Comparison of ENCODE assay signal across 17 mouse cellular contexts in genomic region chr8:125716613-125717012, GRCm38 (mm10). TPM values are rescaled to one million over a fixed set of nuclear protein-coding genes. Genes with fewer than 3 reads are reported as not detected.
A peak's percentile ranks its signal among the peaks of the same experiment; 100 is the strongest.
DNase-seq lines count a peak whose midpoint lies in the region; ATAC-seq lines count a peak whose summit lies in the region.
"Had no signal": no experiment of that assay in that cellular context is flagged by ENCODE, and none has a peak within 500 bp of the region (broad histone marks: within the 10 kb centered on the region; RNA-seq: fewer than 3 reads in every experiment).

No protein-coding gene starts in this region.

- no peaks in the 10 kb centered on the region for H3K9me3 ChIP-seq in hindbrain, embryonic 12.5 days (replicated peaks)
- no peaks in the 10 kb centered on the region; the same call in 1 of the 2 replicates for H3K9me3 ChIP-seq in hindbrain, embryonic 14.5 days (ENCODE audit: control insufficient read depth, low read length)
- H3K9me3 ChIP-seq in kidney, embryonic 14.5 days (ENCODE audit: control insufficient read depth, low read length) = no peaks in the 10 kb centered on the region
- H3K9me3 ChIP-seq in midbrain, embryonic 14.5 days (ENCODE audit: control insufficient read depth, low read length) = no peaks in the 10 kb centered on the region
- H3K9me3 ChIP-seq: embryonic facial prominence, embryonic 15.5 days; forebrain, embryonic 12.5 days; neural tube, embryonic 12.5 days had no signal

- H3K27ac ChIP-seq in hindbrain, embryonic 12.5 days = 0 out of 2 replicates have a peak overlapping the region, but pooled peaks have one; percentile 8
- H3K27ac ChIP-seq in hindbrain, embryonic 14.5 days = no peak overlapping the region; the same call in 1 of the 2 replicates
- H3K27ac ChIP-seq in kidney, embryonic 14.5 days (ENCODE audit: low read depth, low read length) = no peak overlapping the region
- H3K27ac ChIP-seq in midbrain, embryonic 14.5 days (replicated peaks; ENCODE audit: low read depth, low read length) = no peak overlapping the region
- H3K27ac ChIP-seq: embryonic facial prominence, embryonic 15.5 days; forebrain, embryonic 12.5 days; neural tube, embryonic 12.5 days had no signal

- no peak for DNase-seq in hindbrain, embryonic 14.5 days (ENCODE audit: low spot score)
- DNase-seq in embryo, embryonic 11 days = peak; percentile 27
- DNase-seq in midbrain, embryonic 14.5 days = peak; percentile 33
- no peak for DNase-seq in ovary, postnatal 10 days (ENCODE audit: low spot score)
- DNase-seq in left cerebral cortex, adult 9 months (ENCODE audit: low spot score in 2 of 2) = no peak
- DNase-seq: adrenal gland, postnatal 10 days; B cell, adult 2 months; cerebellum, postnatal 36 days; liver; lung, adult 2 months; thymus, postnatal 36 days had no signal

- ATAC-seq in hindbrain, embryonic 12.5 days (ENCODE audit: low FRiP score) = no peak
- ATAC-seq in hindbrain, embryonic 14.5 days (ENCODE audit: low FRiP score) = no peak; the same call in 1 of the 2 replicates
- ATAC-seq in kidney, embryonic 14.5 days (ENCODE audit: low FRiP score, low TSS enrichment) = peak; percentile 70; the same call in 1 of the 2 replicates
- ATAC-seq in midbrain, embryonic 14.5 days (ENCODE audit: low FRiP score, low TSS enrichment) = no peak

- H3K4me2 ChIP-seq in hindbrain, embryonic 12.5 days (replicated peaks) = no peak overlapping the region
- no peak overlapping the region for H3K4me2 ChIP-seq in hindbrain, embryonic 14.5 days (replicated peaks)
- H3K4me2 ChIP-seq in kidney, embryonic 14.5 days (replicated peaks; ENCODE audit: low read depth, low read length) = no peak overlapping the region
- no peak overlapping the region for H3K4me2 ChIP-seq in midbrain, embryonic 14.5 days (ENCODE audit: low read length)
- H3K4me2 ChIP-seq: embryonic facial prominence, embryonic 15.5 days; forebrain, embryonic 12.5 days; neural tube, embryonic 12.5 days had no signal

- WGBS in hindbrain, embryonic 12.5 days = 30% methylated on average over 7 of the region's 7 CpGs
- WGBS in hindbrain, embryonic 14.5 days = 18% methylated on average over 7 of the region's 7 CpGs
- 14% methylated on average over 7 of the region's 7 CpGs for WGBS in kidney, embryonic 14.5 days
- 11% methylated on average over 7 of the region's 7 CpGs for whole genome bisulfite sequencing in midbrain, embryonic 14.5 days

- no peak overlapping the region for H3K4me3 ChIP-seq in hindbrain, embryonic 12.5 days
- H3K4me3 ChIP-seq in hindbrain, embryonic 14.5 days (replicated peaks; ENCODE audit: low read length) = no peak overlapping the region
- H3K4me3 ChIP-seq in kidney, embryonic 14.5 days (ENCODE audit: low read length) = no peak overlapping the region
- H3K4me3 ChIP-seq in midbrain, embryonic 14.5 days (replicated peaks; ENCODE audit: low read depth, low read length) = no peak overlapping the region
- H3K4me3 ChIP-seq: embryonic facial prominence, embryonic 15.5 days; forebrain, embryonic 12.5 days; megakaryocyte, embryonic 14.5 days; neural tube, embryonic 12.5 days had no signal

- H3K27me3 ChIP-seq in hindbrain, embryonic 12.5 days = no peaks in the 10 kb centered on the region; the same call in 1 of the 2 replicates
- H3K27me3 ChIP-seq in hindbrain, embryonic 14.5 days (ENCODE audit: control insufficient read depth, insufficient read depth, low read length) = no peaks in the 10 kb centered on the region
- H3K27me3 ChIP-seq in kidney, embryonic 14.5 days (ENCODE audit: control insufficient read depth, insufficient read depth, low read length) = no peaks in the 10 kb centered on the region
- no peaks in the 10 kb centered on the region for H3K27me3 ChIP-seq in midbrain, embryonic 14.5 days (ENCODE audit: control insufficient read depth, insufficient read depth, low read length)
- H3K27me3 ChIP-seq: embryonic facial prominence, embryonic 15.5 days; forebrain, embryonic 12.5 days; neural tube, embryonic 12.5 days had no signal

- H3K36me3 ChIP-seq in hindbrain, embryonic 12.5 days = no peaks in the 10 kb centered on the region
- no peaks in the 10 kb centered on the region for H3K36me3 ChIP-seq in hindbrain, embryonic 14.5 days (replicated peaks; ENCODE audit: control insufficient read depth, insufficient read depth)
- H3K36me3 ChIP-seq in kidney, embryonic 14.5 days (ENCODE audit: control insufficient read depth, insufficient read depth, low read length) = no peaks in the 10 kb centered on the region
- no peaks in the 10 kb centered on the region for H3K36me3 ChIP-seq in midbrain, embryonic 14.5 days (ENCODE audit: control insufficient read depth, insufficient read depth, low read length)
- H3K36me3 ChIP-seq: embryonic facial prominence, embryonic 15.5 days; forebrain, embryonic 12.5 days; neural tube, embryonic 12.5 days had no signal

- H3K4me1 ChIP-seq in hindbrain, embryonic 12.5 days = peaks cover 18% of the 10 kb centered on the region
- peaks cover 11% of the 10 kb centered on the region; the same call in 1 of the 2 replicates for H3K4me1 ChIP-seq in hindbrain, embryonic 14.5 days (replicated peaks; ENCODE audit: control insufficient read depth, insufficient read depth, low read length)
- H3K4me1 ChIP-seq in kidney, embryonic 14.5 days (ENCODE audit: control insufficient read depth, insufficient read depth, low read length) = peaks cover 11% of the 10 kb centered on the region; the same call in 1 of the 2 replicates
- peaks cover 5% of the 10 kb centered on the region; the same call in 1 of the 2 replicates for H3K4me1 ChIP-seq in midbrain, embryonic 14.5 days (ENCODE audit: control insufficient read depth, insufficient read depth, low read length)
- H3K4me1 ChIP-seq: embryonic facial prominence, embryonic 15.5 days; megakaryocyte, embryonic 14.5 days had no signal

- no peak overlapping the region for H3K9ac ChIP-seq in hindbrain, embryonic 12.5 days
- no peak overlapping the region for H3K9ac ChIP-seq in hindbrain, embryonic 14.5 days
- no peak overlapping the region for H3K9ac ChIP-seq in kidney, embryonic 14.5 days (ENCODE audit: low read depth, low read length)
- no peak overlapping the region for H3K9ac ChIP-seq in midbrain, embryonic 14.5 days (replicated peaks; ENCODE audit: low read length)
- H3K9ac ChIP-seq: embryonic facial prominence, embryonic 15.5 days; forebrain, embryonic 12.5 days; neural tube, embryonic 12.5 days had no signal

RNA-seq across cellular contexts. Expression of gene Ntpcr, which starts 13.2 kb away (rescaled TPM):
- 19.8 and 24.1 TPM in 2 replicates for polyA plus RNA-seq in hindbrain, embryonic 12.5 days (2016; fragmentation: Nextera tagmentation; extraction: Ambion mirVana)
- polyA plus RNA-seq in hindbrain, embryonic 14.5 days (2014; fragmentation: Nextera tagmentation; extraction: Ambion mirVana) = 35.0 and 38.6 TPM in 2 replicates
- polyA plus RNA-seq in kidney, embryonic 14.5 days (2014; fragmentation: Nextera tagmentation; extraction: Ambion mirVana) = 28.5 and 29.3 TPM in 2 replicates
- 29.3 and 35.2 TPM in 2 replicates for polyA plus RNA-seq in midbrain, embryonic 14.5 days (2014; fragmentation: Nextera tagmentation; extraction: Ambion mirVana)

RNA-seq across cellular contexts. Expression of gene Map10, which starts 47.0 kb away (rescaled TPM):
- 9.2 and 9.6 TPM in 2 replicates for polyA plus RNA-seq in hindbrain, embryonic 12.5 days (2016; fragmentation: Nextera tagmentation; extraction: Ambion mirVana)
- polyA plus RNA-seq in hindbrain, embryonic 14.5 days (2014; fragmentation: Nextera tagmentation; extraction: Ambion mirVana) = 8.7 and 10.2 TPM in 2 replicates
- 4.5 and 6.8 TPM in 2 replicates for polyA plus RNA-seq in kidney, embryonic 14.5 days (2014; fragmentation: Nextera tagmentation; extraction: Ambion mirVana)
- polyA plus RNA-seq in midbrain, embryonic 14.5 days (2014; fragmentation: Nextera tagmentation; extraction: Ambion mirVana) = 5.8 and 10.8 TPM in 2 replicates

Comparison
In these comparisons a context has a peak if more than half of its experiments do, and no peak if none do; other contexts are left out.
1. DNase-seq: peak in embryo, embryonic 11 days (single experiment) and midbrain, embryonic 14.5 days (single experiment); none in hindbrain, embryonic 14.5 days (single experiment), ovary, postnatal 10 days (single experiment) and left cerebral cortex, adult 9 months (0 of 2).